Mouse (Mus musculus): Measurements from ENCODE around the gene Igf1r. TPM values are rescaled to one million over a fixed set of nuclear protein-coding genes. Genes with fewer than 3 reads are reported as not detected.

Igf1r gene
- total RNA-seq, 2 experiments from 2014 or later, result 17.9 to 21.3 TPM

- DNase-seq, result no peak
- intact Hi-C loops (cut with DNase I), result no loop called here
Observed at GRCm38 (mm10) chr7:67996202-67996960, 43.8 kb downstream of the Igf1r start.

GRCm38 (mm10) chr7:68001269-68001668 is 48.6 kb downstream of the Igf1r start:
- intact Hi-C loops (cut with DNase I), result no loop called here
- DNase-seq, result no peak

GRCm38 (mm10) chr7:68006074-68006473 is 53.4 kb downstream of the Igf1r start:
- intact Hi-C loops (cut with DNase I), result no loop called here
- DNase-seq, result no peak

GRCm38 (mm10) chr7:68006496-68006895 is 53.9 kb downstream of the Igf1r start:
- DNase-seq, result no peak
- intact Hi-C loops (cut with DNase I), result no loop called here

GRCm38 (mm10) chr7:68009635-68010034 is 57.0 kb downstream of the Igf1r start:
- intact Hi-C loops (cut with DNase I), result no loop called here
- DNase-seq, result no peak

- intact Hi-C loops (cut with DNase I), result no loop called here
- peak in 1 of 2 experiments; percentile 33 for DNase-seq
Observed at GRCm38 (mm10) chr7:68010168-68010567, 57.5 kb downstream of the Igf1r start.

- intact Hi-C loops (cut with DNase I), result no loop called here
- no peak for DNase-seq
Observed at GRCm38 (mm10) chr7:68010802-68011201, 58.2 kb downstream of the Igf1r start.

- intact Hi-C loops (cut with DNase I), result no loop called here
- DNase-seq, result no peak
Observed at GRCm38 (mm10) chr7:68011385-68012122, 58.9 kb downstream of the Igf1r start.

- no peak for DNase-seq
- intact Hi-C loops (cut with DNase I), result no loop called here
Observed at GRCm38 (mm10) chr7:68012123-68012474, 59.5 kb downstream of the Igf1r start.

- intact Hi-C loops (cut with DNase I), result no loop called here
- DNase-seq, result no peak
Observed at GRCm38 (mm10) chr7:68014495-68014894, 61.9 kb downstream of the Igf1r start.

- intact Hi-C loops (cut with DNase I), result no loop called here
- DNase-seq, result no peak
Observed at GRCm38 (mm10) chr7:68015404-68015803, 62.8 kb downstream of the Igf1r start.

- no peak for DNase-seq
- intact Hi-C loops (cut with DNase I), result no loop called here
Observed at GRCm38 (mm10) chr7:68018038-68018437, 65.4 kb downstream of the Igf1r start.

GRCm38 (mm10) chr7:68020556-68020955 is 67.9 kb downstream of the Igf1r start:
- intact Hi-C loops (cut with DNase I), result no loop called here
- no peak for DNase-seq

- intact Hi-C loops (cut with DNase I), result no loop called here
- peak; percentile 42 to 54 for DNase-seq
Observed at GRCm38 (mm10) chr7:68021741-68022140, 69.1 kb downstream of the Igf1r start.

GRCm38 (mm10) chr7:68022188-68022587 is 69.6 kb downstream of the Igf1r start:
- intact Hi-C loops (cut with DNase I), result no loop called here
- no peak for DNase-seq

- DNase-seq, result no peak
- intact Hi-C loops (cut with DNase I), result no loop called here
Observed at GRCm38 (mm10) chr7:68023882-68024281, 71.3 kb downstream of the Igf1r start.

GRCm38 (mm10) chr7:68024625-68025024 is 72.0 kb downstream of the Igf1r start:
- intact Hi-C loops (cut with DNase I), result no loop called here
- no peak for DNase-seq

- DNase-seq, result no peak
- intact Hi-C loops (cut with DNase I), result no loop called here
Observed at GRCm38 (mm10) chr7:68025396-68025795, 72.8 kb downstream of the Igf1r start.

- intact Hi-C loops (cut with DNase I), result no loop called here
- no peak for DNase-seq
Observed at GRCm38 (mm10) chr7:68026076-68026475, 73.4 kb downstream of the Igf1r start.

- intact Hi-C loops (cut with DNase I), result no loop called here
- no peak for DNase-seq
Observed at GRCm38 (mm10) chr7:68028167-68028566, 75.5 kb downstream of the Igf1r start.

GRCm38 (mm10) chr7:68030846-68031245 is 78.2 kb downstream of the Igf1r start:
- DNase-seq, result no peak
- intact Hi-C loops (cut with DNase I), result no loop called here

- DNase-seq, result no peak
- intact Hi-C loops (cut with DNase I), result no loop called here
Observed at GRCm38 (mm10) chr7:68036527-68036926, 83.9 kb downstream of the Igf1r start.
